Mouse (Mus musculus): ENCODE data around the gene Sars. TPM values are rescaled to one million over a fixed set of nuclear protein-coding genes. Genes with fewer than 3 reads are reported as not detected.
A peak's percentile ranks its signal among the peaks of the same experiment; 100 is the strongest.

Gene Sars
- polyA plus RNA-seq (2015; fragmentation: Nextera tagmentation; extraction: Ambion mirVana) = 82.7 and 87.2 TPM in 2 replicates

DNA sequence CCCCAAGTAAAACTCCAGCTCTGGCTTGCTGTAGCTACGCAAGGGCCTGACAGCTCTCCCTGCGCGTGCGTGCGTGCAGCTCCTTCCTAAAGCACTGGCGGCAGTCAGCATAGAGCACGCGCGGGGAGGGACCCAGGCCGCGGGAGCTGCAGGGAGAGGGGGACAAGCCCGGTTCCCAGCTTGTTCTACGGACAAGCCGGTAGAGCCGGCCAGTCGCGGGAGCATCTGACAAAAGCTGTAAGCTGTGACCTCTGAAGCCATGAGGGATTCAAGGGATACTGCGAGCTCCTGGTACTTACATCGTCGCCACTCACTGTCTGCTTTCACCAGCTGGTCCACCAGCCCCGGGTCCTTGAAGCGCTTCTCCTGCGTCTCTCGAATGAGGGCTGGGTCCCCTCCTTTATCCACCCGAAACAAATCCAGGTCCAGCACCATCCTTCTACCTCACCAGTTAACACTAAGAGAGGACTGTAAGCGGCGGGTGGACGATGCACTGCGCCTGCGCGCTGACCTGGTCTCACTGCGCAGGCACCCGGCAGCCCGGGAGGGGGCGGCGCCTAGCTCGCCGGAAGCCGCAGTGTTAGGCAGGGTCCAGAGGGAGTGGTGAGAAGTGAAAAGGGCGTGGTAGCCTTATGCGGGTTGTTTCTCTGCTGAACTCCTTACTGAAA lies at the start of gene Sars:
TSS of gene Sars (minus strand) at position 512 of the 668 bp plus-strand sequence.
- Histone ChIP-seq H3K9ac (ENCODE audit: low read length) (peak within 1 kb of the TSS; percentile 82), H3K4me3 (ENCODE audit: low read length) (peak within 1 kb of the TSS; percentile 80), H3K27ac (ENCODE audit: low read length) (peak within 1 kb of the TSS; percentile 75), H3K9me3 (replicated peaks; ENCODE audit: control insufficient read depth, low read length) (no peaks in the 10 kb centered on the region), H3K4me1 (ENCODE audit: control insufficient read depth, insufficient read depth, low read length) (peaks cover 14% of the 10 kb centered on the region), H3K36me3 (ENCODE audit: control insufficient read depth, insufficient read depth) (no peaks in the 10 kb centered on the region), H3K4me2 (ENCODE audit: low read depth, low read length) (peak within 1 kb of the TSS; percentile 97), H3K27me3 (ENCODE audit: control insufficient read depth, insufficient read depth, low read length) (peaks cover 4% of the 10 kb centered on the region; the same call in 1 of the 2 replicates)
- under 1% methylated on average over 41 of the region's 41 CpGs for WGBS
- peak; percentile 97 for ATAC-seq (replicated peaks; ENCODE audit: extremely low read depth, insufficient read depth, low FRiP score)

GRCm38 (mm10) chr3:108489968-108490367 lies 45.0 kb upstream of the Sars start:
- no peak for ATAC-seq (replicated peaks; ENCODE audit: extremely low read depth, insufficient read depth, low FRiP score)
- Histone ChIP-seq H3K27ac (ENCODE audit: low read length) (no peak overlapping the region), H3K36me3 (ENCODE audit: control insufficient read depth, insufficient read depth) (no peaks in the 10 kb centered on the region), H3K27me3 (ENCODE audit: control insufficient read depth, insufficient read depth, low read length) (no peaks in the 10 kb centered on the region), H3K9me3 (replicated peaks; ENCODE audit: control insufficient read depth, low read length) (no peaks in the 10 kb centered on the region; the same call in 1 of the 2 replicates), H3K4me2 (ENCODE audit: low read depth, low read length) (no peak overlapping the region), H3K4me1 (ENCODE audit: control insufficient read depth, insufficient read depth, low read length) (no peaks in the 10 kb centered on the region), H3K9ac (ENCODE audit: low read length) (no peak overlapping the region), H3K4me3 (ENCODE audit: low read length) (no peak overlapping the region)
- 40% methylated on average over 3 of the region's 3 CpGs for WGBS

DNA sequence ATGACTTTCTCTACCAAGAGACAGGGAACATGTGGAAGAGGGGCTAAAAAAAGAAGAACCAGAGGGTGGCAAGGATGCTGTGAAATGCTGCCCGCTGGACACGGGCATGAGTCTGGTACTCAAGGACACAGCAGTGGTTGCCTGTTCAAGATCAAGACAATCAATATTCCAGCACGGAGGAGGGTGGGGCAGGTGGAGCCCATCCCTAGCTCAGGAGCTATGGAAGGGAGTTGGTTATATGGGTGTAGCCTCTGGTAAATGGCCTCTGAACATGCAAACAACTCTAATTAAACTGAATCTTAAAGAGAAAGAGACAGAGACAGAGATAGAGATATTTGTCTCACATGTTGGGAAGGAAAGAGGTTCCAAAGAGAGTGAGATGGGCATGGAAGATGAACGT lies 39.7 kb upstream of the Sars start:
- H3K4me3 ChIP-seq (ENCODE audit: low read length) = no peak overlapping the region
- WGBS = 80% methylated on average over 4 of the region's 4 CpGs

GRCm38 (mm10) chr3:108478800-108479199 lies 33.8 kb upstream of the Sars start:
- WGBS = 89% methylated on average over 4 of the region's 4 CpGs

More for the DNA sequence above, 39.7 kb upstream of the Sars start:
- Histone ChIP-seq H3K4me2 (ENCODE audit: low read depth, low read length) (no peak overlapping the region), H3K9ac (ENCODE audit: low read length) (no peak overlapping the region), H3K4me1 (ENCODE audit: control insufficient read depth, insufficient read depth, low read length) (no peaks in the 10 kb centered on the region), H3K36me3 (ENCODE audit: control insufficient read depth, insufficient read depth) (no peaks in the 10 kb centered on the region), H3K27ac (ENCODE audit: low read length) (no peak overlapping the region), H3K9me3 (replicated peaks; ENCODE audit: control insufficient read depth, low read length) (no peaks in the 10 kb centered on the region; the same call in 1 of the 2 replicates), H3K27me3 (ENCODE audit: control insufficient read depth, insufficient read depth, low read length) (no peaks in the 10 kb centered on the region)
- no peak for ATAC-seq (replicated peaks; ENCODE audit: extremely low read depth, insufficient read depth, low FRiP score)

DNA sequence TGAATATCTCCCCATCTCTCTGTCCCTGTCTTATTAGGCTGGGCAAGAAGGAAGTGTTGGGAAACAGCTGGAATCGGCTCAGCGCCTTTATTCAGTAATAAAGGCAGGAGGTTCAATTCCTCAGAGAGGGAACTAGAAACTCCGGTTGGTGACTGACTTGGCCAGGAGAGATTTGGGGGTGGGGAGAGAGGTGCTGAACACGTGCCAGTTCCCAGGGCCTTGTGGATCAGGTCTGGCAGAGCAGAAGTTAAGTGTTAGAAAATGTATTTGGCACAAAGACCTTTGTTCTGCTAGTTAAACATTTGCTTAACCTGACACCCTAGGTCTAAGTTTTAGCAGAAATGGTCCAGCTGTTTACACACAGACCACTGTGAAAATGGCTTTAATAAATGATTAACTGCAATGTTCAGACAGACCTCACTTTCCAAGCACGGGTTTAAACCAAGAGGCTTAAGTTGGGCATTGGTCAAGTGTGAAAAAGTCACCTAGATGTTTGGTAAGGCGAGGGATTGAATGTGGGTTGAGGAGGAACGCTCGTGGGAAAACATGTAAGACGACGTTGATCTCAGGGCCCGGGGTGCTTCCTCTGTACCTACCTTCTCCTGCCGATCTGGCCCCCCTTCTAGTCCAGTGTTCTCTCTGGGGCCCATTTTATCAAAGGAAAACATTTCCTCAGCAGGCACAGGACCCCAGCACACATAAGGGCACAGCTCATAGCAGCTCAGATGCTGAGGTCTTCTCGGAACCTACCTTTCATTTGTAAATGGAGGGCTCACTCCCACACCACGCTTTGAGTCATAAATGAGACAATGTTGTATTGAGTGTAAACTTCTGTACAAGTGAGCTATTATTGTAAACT lies 32.0 kb upstream of the Sars start:
- Histone ChIP-seq H3K4me3 (ENCODE audit: low read length) (no peak overlapping the region), H3K36me3 (ENCODE audit: control insufficient read depth, insufficient read depth) (no peaks in the 10 kb centered on the region), H3K9ac (ENCODE audit: low read length) (no peak overlapping the region), H3K9me3 (replicated peaks; ENCODE audit: control insufficient read depth, low read length) (no peaks in the 10 kb centered on the region), H3K4me1 (ENCODE audit: control insufficient read depth, insufficient read depth, low read length) (no peaks in the 10 kb centered on the region), H3K4me2 (ENCODE audit: low read depth, low read length) (no peak overlapping the region), H3K27me3 (ENCODE audit: control insufficient read depth, insufficient read depth, low read length) (no peaks in the 10 kb centered on the region), H3K27ac (ENCODE audit: low read length) (no peak overlapping the region)
- 53% methylated on average over 14 of the region's 14 CpGs for WGBS
- ATAC-seq (replicated peaks; ENCODE audit: extremely low read depth, insufficient read depth, low FRiP score) = no peak

More at GRCm38 (mm10) chr3:108478800-108479199, 33.8 kb upstream of the Sars start:
- Histone ChIP-seq H3K27me3 (ENCODE audit: control insufficient read depth, insufficient read depth, low read length) (no peaks in the 10 kb centered on the region), H3K27ac (ENCODE audit: low read length) (no peak overlapping the region), H3K9me3 (replicated peaks; ENCODE audit: control insufficient read depth, low read length) (no peaks in the 10 kb centered on the region; the same call in 1 of the 2 replicates), H3K9ac (ENCODE audit: low read length) (no peak overlapping the region), H3K4me3 (ENCODE audit: low read length) (no peak overlapping the region), H3K36me3 (ENCODE audit: control insufficient read depth, insufficient read depth) (no peaks in the 10 kb centered on the region), H3K4me1 (ENCODE audit: control insufficient read depth, insufficient read depth, low read length) (no peaks in the 10 kb centered on the region), H3K4me2 (ENCODE audit: low read depth, low read length) (no peak overlapping the region)
- ATAC-seq (replicated peaks; ENCODE audit: extremely low read depth, insufficient read depth, low FRiP score) = no peak

GRCm38 (mm10) chr3:108475496-108475895 lies 30.5 kb upstream of the Sars start:
- Histone ChIP-seq H3K4me1 (ENCODE audit: control insufficient read depth, insufficient read depth, low read length) (no peaks in the 10 kb centered on the region), H3K4me3 (ENCODE audit: low read length) (no peak overlapping the region), H3K27me3 (ENCODE audit: control insufficient read depth, insufficient read depth, low read length) (no peaks in the 10 kb centered on the region), H3K27ac (ENCODE audit: low read length) (no peak overlapping the region), H3K36me3 (ENCODE audit: control insufficient read depth, insufficient read depth) (no peaks in the 10 kb centered on the region), H3K9ac (ENCODE audit: low read length) (no peak overlapping the region), H3K9me3 (replicated peaks; ENCODE audit: control insufficient read depth, low read length) (no peaks in the 10 kb centered on the region), H3K4me2 (ENCODE audit: low read depth, low read length) (no peak overlapping the region)
- WGBS = 52% methylated on average over 5 of the region's 5 CpGs
- no peak for ATAC-seq (replicated peaks; ENCODE audit: extremely low read depth, insufficient read depth, low FRiP score)

DNA sequence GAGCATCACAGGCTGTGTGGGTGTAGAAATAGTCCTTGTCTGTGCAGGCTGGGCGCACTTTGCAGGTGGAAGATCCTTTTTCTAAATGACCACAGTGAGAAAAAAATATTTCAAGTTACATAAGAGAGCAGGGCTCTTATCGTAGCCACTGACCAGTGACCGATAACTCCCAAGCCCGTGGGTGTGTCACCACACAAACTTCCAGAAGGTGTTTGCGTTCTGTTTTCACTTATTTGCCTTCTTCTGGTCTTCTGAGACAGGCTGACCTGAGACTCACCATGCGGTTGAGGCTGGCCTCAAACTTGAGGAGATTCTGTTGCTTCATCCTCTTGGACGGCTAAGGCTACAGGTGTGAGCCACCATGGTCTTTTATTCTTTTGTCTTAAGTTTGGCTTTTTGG lies 30.0 kb upstream of the Sars start:
- no peaks in the 10 kb centered on the region for H3K36me3 ChIP-seq (ENCODE audit: control insufficient read depth, insufficient read depth)

DNA sequence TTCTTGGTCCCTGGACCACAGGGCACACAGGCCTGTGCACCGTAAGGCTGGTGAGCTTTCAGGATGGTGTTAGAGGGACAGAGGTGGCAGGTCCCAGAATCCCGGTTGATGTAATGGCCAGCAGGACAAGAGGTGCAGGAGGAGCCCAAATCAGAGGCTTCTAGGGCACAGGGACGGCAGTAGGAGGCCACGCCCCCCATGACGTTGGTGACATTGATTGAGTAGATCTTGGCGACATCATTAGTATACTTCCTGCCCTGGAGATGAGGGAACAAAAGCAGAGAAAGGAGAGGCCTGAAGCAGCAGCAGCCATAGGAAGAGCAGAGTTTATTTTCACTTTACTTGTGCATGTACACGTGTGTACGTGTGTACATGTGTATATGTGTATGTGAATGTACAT lies 22.8 kb upstream of the Sars start:
- 48% methylated on average over 8 of the region's 8 CpGs for WGBS
- no peak overlapping the region for H3K27ac ChIP-seq (ENCODE audit: low read length)
- no peak overlapping the region for H3K4me3 ChIP-seq (ENCODE audit: low read length)
- ATAC-seq (replicated peaks; ENCODE audit: extremely low read depth, insufficient read depth, low FRiP score) = no peak
- no peaks in the 10 kb centered on the region for H3K27me3 ChIP-seq (ENCODE audit: control insufficient read depth, insufficient read depth, low read length)
- H3K4me1 ChIP-seq (ENCODE audit: control insufficient read depth, insufficient read depth, low read length) = no peaks in the 10 kb centered on the region
- no peaks in the 10 kb centered on the region for H3K36me3 ChIP-seq (ENCODE audit: control insufficient read depth, insufficient read depth)
- H3K9ac ChIP-seq (ENCODE audit: low read length) = no peak overlapping the region
- H3K9me3 ChIP-seq (replicated peaks; ENCODE audit: control insufficient read depth, low read length) = no peaks in the 10 kb centered on the region
- H3K4me2 ChIP-seq (ENCODE audit: low read depth, low read length) = no peak overlapping the region

More for the DNA sequence above, 30.0 kb upstream of the Sars start:
- H3K4me3 ChIP-seq (ENCODE audit: low read length) = no peak overlapping the region
- no peak overlapping the region for H3K9ac ChIP-seq (ENCODE audit: low read length)
- 82% methylated on average over 7 of the region's 7 CpGs for WGBS
- no peaks in the 10 kb centered on the region for H3K27me3 ChIP-seq (ENCODE audit: control insufficient read depth, insufficient read depth, low read length)
- no peak overlapping the region for H3K27ac ChIP-seq (ENCODE audit: low read length)
- no peak overlapping the region for H3K4me2 ChIP-seq (ENCODE audit: low read depth, low read length)
- ATAC-seq (replicated peaks; ENCODE audit: extremely low read depth, insufficient read depth, low FRiP score) = no peak
- H3K4me1 ChIP-seq (ENCODE audit: control insufficient read depth, insufficient read depth, low read length) = no peaks in the 10 kb centered on the region
- H3K9me3 ChIP-seq (replicated peaks; ENCODE audit: control insufficient read depth, low read length) = no peaks in the 10 kb centered on the region

GRCm38 (mm10) chr3:108466425-108466824 lies 21.4 kb upstream of the Sars start:
- H3K36me3 ChIP-seq (ENCODE audit: control insufficient read depth, insufficient read depth) = no peaks in the 10 kb centered on the region
- no peak overlapping the region for H3K9ac ChIP-seq (ENCODE audit: low read length)
- no peak for ATAC-seq (replicated peaks; ENCODE audit: extremely low read depth, insufficient read depth, low FRiP score)
- WGBS = 75% methylated on average over 6 of the region's 6 CpGs
- H3K27me3 ChIP-seq (ENCODE audit: control insufficient read depth, insufficient read depth, low read length) = no peaks in the 10 kb centered on the region
- H3K4me1 ChIP-seq (ENCODE audit: control insufficient read depth, insufficient read depth, low read length) = no peaks in the 10 kb centered on the region
- no peak overlapping the region for H3K27ac ChIP-seq (ENCODE audit: low read length)
- H3K4me2 ChIP-seq (ENCODE audit: low read depth, low read length) = no peak overlapping the region
- H3K4me3 ChIP-seq (ENCODE audit: low read length) = no peak overlapping the region
- H3K9me3 ChIP-seq (replicated peaks; ENCODE audit: control insufficient read depth, low read length) = no peaks in the 10 kb centered on the region
